Comparison of ENCODE assay signal across 31 mouse cellular contexts in genomic region chr2:122172188-122172587, GRCm38 (mm10). TPM values are rescaled to one million over a fixed set of nuclear protein-coding genes. Genes with fewer than 3 reads are reported as not detected.
A peak's percentile ranks its signal among the peaks of the same experiment; 100 is the strongest.
DNase-seq lines count a peak whose midpoint lies in the region; ATAC-seq and TF ChIP-seq lines count a peak whose summit lies in the region.
"Had no signal": no experiment of that assay in that cellular context is flagged by ENCODE, and none has a peak within 500 bp of the region (broad histone marks: within the 10 kb centered on the region; RNA-seq: fewer than 3 reads in every experiment).

No protein-coding gene starts in this region.

- H3K9ac ChIP-seq in neural tube, embryonic 15.5 days (replicated peaks) = no peak overlapping the region
- H3K9ac ChIP-seq: embryonic facial prominence, embryonic 15.5 days; hindbrain, embryonic 15.5 days; intestine, embryonic 15.5 days; limb, embryonic 12.5 days; liver, postnatal 0 days; neural tube, embryonic 13.5 days had no signal

- no peaks in the 10 kb centered on the region for H3K79me3 ChIP-seq in C2C12 (ENCODE audit: low read depth)

- no peak for TF ChIP-seq CTCF in C2C12 (IDR thresholded peaks at IDR 0.05; ENCODE audit: control insufficient read depth, insufficient read depth, insufficient read length)
- no peak for TF ChIP-seq CTCF in cerebellum, adult 2 months (IDR thresholded peaks at IDR 0.05; ENCODE audit: borderline replicate concordance, insufficient read depth, low read depth, low read length)

- H3K27ac ChIP-seq in neural tube, embryonic 15.5 days (replicated peaks) = no peak overlapping the region
- no peak overlapping the region for H3K27ac ChIP-seq in cerebellum, adult 2 months (ENCODE audit: insufficient read depth, low read length)
- H3K27ac ChIP-seq: embryonic facial prominence, embryonic 15.5 days; forebrain, embryonic 10.5 days; gastrocnemius, adult 2 months; hindbrain, embryonic 15.5 days; intestine, embryonic 15.5 days; limb, embryonic 12.5 days; neural tube, embryonic 13.5 days had no signal

- H3K4me3 ChIP-seq in neural tube, embryonic 15.5 days (replicated peaks) = no peak overlapping the region
- no peak overlapping the region for H3K4me3 ChIP-seq in C2C12 (ENCODE audit: insufficient read depth, poor library complexity, severe bottlenecking)
- no peak overlapping the region for H3K4me3 ChIP-seq in cerebellum, adult 2 months (replicated peaks; ENCODE audit: insufficient read depth, low read depth, low read length)
- H3K4me3 ChIP-seq: embryonic facial prominence, embryonic 15.5 days; forebrain, embryonic 10.5 days; gastrocnemius, adult 2 months; hindbrain, embryonic 15.5 days; intestine, embryonic 15.5 days; limb, embryonic 12.5 days; megakaryocyte, embryonic 14.5 days; neural tube, embryonic 13.5 days had no signal

- no peaks in the 10 kb centered on the region for H3K36me3 ChIP-seq in neural tube, embryonic 15.5 days
- no peaks in the 10 kb centered on the region for H3K36me3 ChIP-seq in C2C12 (ENCODE audit: control insufficient read depth, insufficient read depth)
- H3K36me3 ChIP-seq: embryonic facial prominence, embryonic 15.5 days; forebrain, embryonic 10.5 days; hindbrain, embryonic 15.5 days; intestine, embryonic 15.5 days; limb, embryonic 12.5 days; neural tube, embryonic 13.5 days had no signal

- peak; percentile 10 to 17 for DNase-seq in frontal cortex, postnatal 36 days (ENCODE audit: low spot score in 2 of 2)
- DNase-seq in frontal cortex, postnatal 10 days (ENCODE audit: low spot score in 2 of 2) = no peak
- peak; percentile 1 for DNase-seq in neural tube, embryonic 10.5 days (ENCODE audit: extremely low spot score, low spot score)
- DNase-seq in brain, adult 2 months (ENCODE audit: low read depth, low spot score) = peak; percentile 68
- no peak for DNase-seq in cerebellum, adult 2 months
- no peak for DNase-seq in MN1 (ENCODE audit: low spot score)
- DNase-seq: adrenal gland, adult 2 months; cerebellum, adult 18-20 months; cerebellum, postnatal 36 days; embryo, embryonic 11 days; gastrocnemius, adult 2 months; kidney, adult 9 months; kidney, postnatal 14 days; liver, postnatal 0 days; lung, postnatal 36 days; midbrain, embryonic 14.5 days; thymus, postnatal 25 days had no signal

- no peak for TF ChIP-seq POLR2A in cerebellum, adult 2 months (IDR thresholded peaks at IDR 0.05; ENCODE audit: borderline replicate concordance, insufficient read depth, low read length)

- H3K4me1 ChIP-seq in neural tube, embryonic 15.5 days = no peaks in the 10 kb centered on the region
- H3K4me1 ChIP-seq in cerebellum, adult 2 months (ENCODE audit: control insufficient read depth, insufficient read depth, low read length) = no peaks in the 10 kb centered on the region
- H3K4me1 ChIP-seq: embryonic facial prominence, embryonic 15.5 days; forebrain, embryonic 10.5 days; hindbrain, embryonic 15.5 days; intestine, embryonic 15.5 days; limb, embryonic 12.5 days; neural tube, embryonic 13.5 days had no signal

- no peak overlapping the region for H3ac ChIP-seq in C2C12 (ENCODE audit: control insufficient read depth, insufficient read length, low read depth)

- WGBS in neural tube, embryonic 15.5 days = 94% methylated on average over 2 of the region's 2 CpGs
- WGBS in cerebellum, adult 2 months = 86% methylated on average over 2 of the region's 2 CpGs

- no peaks in the 10 kb centered on the region for H3K79me2 ChIP-seq in C2C12 (ENCODE audit: control insufficient read depth, insufficient read depth)

- no peak for ATAC-seq in neural tube, embryonic 15.5 days (ENCODE audit: low FRiP score)
- ATAC-seq: CD4-positive, CD25-positive, alpha-beta regulatory T cell, adult 4 months; intestine, embryonic 15.5 days; liver, postnatal 0 days; Patski had no signal

- H3K9me3 ChIP-seq in neural tube, embryonic 15.5 days (replicated peaks) = no peaks in the 10 kb centered on the region
- H3K9me3 ChIP-seq: embryonic facial prominence, embryonic 15.5 days; forebrain, embryonic 10.5 days; hindbrain, embryonic 15.5 days; intestine, embryonic 15.5 days; limb, embryonic 12.5 days; megakaryocyte, embryonic 14.5 days; neural tube, embryonic 13.5 days had no signal

- H3K4me2 ChIP-seq in neural tube, embryonic 15.5 days = no peak overlapping the region
- H3K4me2 ChIP-seq: embryonic facial prominence, embryonic 15.5 days; hindbrain, embryonic 15.5 days; intestine, embryonic 15.5 days; limb, embryonic 12.5 days; liver, embryonic 11.5 days; neural tube, embryonic 13.5 days had no signal

- no peaks in the 10 kb centered on the region for H3K27me3 ChIP-seq in neural tube, embryonic 15.5 days (replicated peaks)
- no peaks in the 10 kb centered on the region for H3K27me3 ChIP-seq in C2C12 (ENCODE audit: control insufficient read depth, insufficient read depth, insufficient read length)
- no peaks in the 10 kb centered on the region for H3K27me3 ChIP-seq in cerebellum, adult 2 months (ENCODE audit: control insufficient read depth, insufficient read depth, low read length)
- H3K27me3 ChIP-seq: embryonic facial prominence, embryonic 15.5 days; hindbrain, embryonic 15.5 days; intestine, embryonic 15.5 days; limb, embryonic 12.5 days; megakaryocyte, embryonic 14.5 days; neural tube, embryonic 13.5 days; Patski had no signal

TF ChIP-seq in C2C12, 6 proteins besides CTCF, POLR2A, EP300 and RAD21:
- TF ChIP-seq MAX (IDR thresholded peaks at IDR 0.05) (no peak), USF1 (IDR thresholded peaks at IDR 0.05; ENCODE audit: low read depth) (no peak), CEBPB (IDR thresholded peaks at IDR 0.05; ENCODE audit: low read depth) (peak; percentile 58)

RNA-seq across cellular contexts. Expression of gene Trim69, which starts 11.7 kb away (rescaled TPM):
- not detected in 2 replicates for polyA plus RNA-seq in neural tube, embryonic 15.5 days (2015; fragmentation: Nextera tagmentation; extraction: Ambion mirVana)
- 0.06 TPM for polyA plus RNA-seq in C2C12 (2012; fragmentation: generic; extraction: Trizol)
- not detected in 2 replicates for polyA plus RNA-seq in cerebellum, adult 2 months (2012; rRNA removed)
- polyA plus RNA-seq: adrenal gland, adult 2 months; embryonic facial prominence, embryonic 15.5 days; forebrain, embryonic 10.5 days; hindbrain, embryonic 15.5 days; intestine, embryonic 15.5 days; limb, embryonic 12.5 days; liver, embryonic 11.5 days; liver, postnatal 0 days; midbrain, embryonic 14.5 days; neural tube, embryonic 13.5 days; spleen, adult 2 months had no signal

RNA-seq across cellular contexts. Expression of gene Patl2, which starts 13.8 kb away (rescaled TPM):
- 0.09 TPM in 1 of 2 replicates, not detected in the other for polyA plus RNA-seq in neural tube, embryonic 15.5 days (2015; fragmentation: Nextera tagmentation; extraction: Ambion mirVana)
- polyA plus RNA-seq in C2C12 (2012; fragmentation: generic; extraction: Trizol) = not detected
- polyA plus RNA-seq in cerebellum, adult 2 months (2012; rRNA removed) = 0.19 and 0.21 TPM in 2 replicates
- polyA plus RNA-seq: adrenal gland, adult 2 months; forebrain, embryonic 10.5 days; heart, embryonic 14.5 days; hindbrain, embryonic 15.5 days; intestine, embryonic 15.5 days; limb, embryonic 12.5 days; midbrain, embryonic 14.5 days; neural tube, embryonic 13.5 days had no signal

RNA-seq across cellular contexts. Expression of gene Terb2, which starts 13.9 kb away (rescaled TPM):
- not detected in 2 replicates for polyA plus RNA-seq in neural tube, embryonic 15.5 days (2015; fragmentation: Nextera tagmentation; extraction: Ambion mirVana)
- polyA plus RNA-seq in C2C12 (2012; fragmentation: generic; extraction: Trizol) = not detected
- not detected in 2 replicates for polyA plus RNA-seq in cerebellum, adult 2 months (2012; rRNA removed)
- polyA plus RNA-seq: adrenal gland, adult 2 months; CD4-positive, CD25-positive, alpha-beta regulatory T cell, adult 4 months; embryonic facial prominence, embryonic 15.5 days; forebrain, embryonic 10.5 days; heart, embryonic 14.5 days; intestine, embryonic 15.5 days; limb, embryonic 12.5 days; liver, embryonic 11.5 days; liver, postnatal 0 days; midbrain, embryonic 14.5 days; neural tube, embryonic 13.5 days; Patski; spleen, adult 2 months had no signal

RNA-seq across cellular contexts. Expression of gene B2m, which starts 24.7 kb away (rescaled TPM):
- polyA plus RNA-seq in neural tube, embryonic 15.5 days (2015; fragmentation: Nextera tagmentation; extraction: Ambion mirVana) = 138 and 290 TPM in 2 replicates
- 215 TPM for polyA plus RNA-seq in C2C12 (2012; fragmentation: generic; extraction: Trizol)
- polyA plus RNA-seq in cerebellum, adult 2 months (2012; rRNA removed) = 146 and 152 TPM in 2 replicates

RNA-seq across cellular contexts. Expression of gene Spg11, which starts 54.0 kb away (rescaled TPM):
- polyA plus RNA-seq in neural tube, embryonic 15.5 days (2015; fragmentation: Nextera tagmentation; extraction: Ambion mirVana) = 5.8 and 6.6 TPM in 2 replicates
- polyA plus RNA-seq in C2C12 (2012; fragmentation: generic; extraction: Trizol) = 4.2 TPM
- 9.8 and 10.7 TPM in 2 replicates for polyA plus RNA-seq in cerebellum, adult 2 months (2012; rRNA removed)

Comparison
In these comparisons a context has a peak if more than half of its experiments do, and no peak if none do; other contexts are left out.
1. DNase-seq: peak in frontal cortex, postnatal 36 days (2 of 2), neural tube, embryonic 10.5 days (single experiment) and brain, adult 2 months (single experiment); none in frontal cortex, postnatal 10 days (0 of 2), cerebellum, adult 2 months (0 of 2) and MN1 (single experiment).